Comparison of ENCODE assay signal across 12 mouse cellular contexts in the genomic region with DNA sequence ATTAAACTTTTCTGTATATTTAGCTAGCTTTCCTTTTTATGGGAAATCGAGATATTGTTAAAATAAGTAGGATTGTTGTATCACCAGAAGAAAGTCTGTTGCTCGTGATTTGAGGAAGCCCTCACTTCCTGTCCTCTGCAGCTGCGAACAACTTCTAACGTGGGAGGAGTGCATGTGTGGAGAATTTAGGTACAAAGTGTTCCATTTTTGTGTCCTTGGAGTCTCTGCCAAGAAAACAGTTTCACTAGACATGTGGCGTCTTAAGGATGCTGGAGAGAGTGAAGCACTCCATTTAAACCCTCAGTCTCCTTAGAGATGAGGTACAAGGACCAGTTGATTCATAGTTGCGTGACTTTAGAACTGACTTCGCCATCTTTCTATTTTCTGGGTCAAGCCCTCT.
DNase-seq lines count a peak whose midpoint lies in the region; ATAC-seq and TF ChIP-seq lines count a peak whose summit lies in the region.
"Had no signal": no experiment of that assay in that cellular context is flagged by ENCODE, and none has a peak within 500 bp of the region (broad histone marks: within the 10 kb centered on the region; RNA-seq: fewer than 3 reads in every experiment).

No protein-coding gene starts in this region.

- no peaks in the 10 kb centered on the region for H3K36me3 ChIP-seq in midbrain, postnatal 0 days (ENCODE audit: insufficient read depth, low read length)
- H3K36me3 ChIP-seq: hindbrain, embryonic 10.5 days; midbrain, embryonic 13.5 days had no signal

- no peaks in the 10 kb centered on the region for H3K9me3 ChIP-seq in midbrain, postnatal 0 days (ENCODE audit: low read length)

- H3K9ac ChIP-seq in midbrain, postnatal 0 days (replicated peaks; ENCODE audit: low read length, poor library complexity, severe bottlenecking), result no peak overlapping the region
- H3K9ac ChIP-seq: midbrain, embryonic 13.5 days had no signal

- no peak overlapping the region for H3K4me3 ChIP-seq in midbrain, postnatal 0 days (ENCODE audit: low read depth, low read length)
- H3K4me3 ChIP-seq: hindbrain, embryonic 10.5 days; midbrain, embryonic 13.5 days had no signal

- TF ChIP-seq CTCF in midbrain, postnatal 0 days (IDR thresholded peaks at IDR 0.05), result no peak

- 81% methylated on average over 7 of the region's 7 CpGs for WGBS in midbrain, postnatal 0 days

- H3K27me3 ChIP-seq in midbrain, postnatal 0 days (ENCODE audit: insufficient read depth, low read length), result 0 out of 2 replicates have a peak, but pooled peaks cover 5% of the 10 kb centered on the region

- intact Hi-C loops in gastrocnemius, postnatal 36 days (cut with DNase I), result no loop called here
- intact Hi-C loops in left cerebral cortex, postnatal 4 days (cut with DNase I), result no loop called here

- no peak overlapping the region for H3K27ac ChIP-seq in midbrain, postnatal 0 days (ENCODE audit: low read depth, low read length)
- H3K27ac ChIP-seq: hindbrain, embryonic 10.5 days; midbrain, embryonic 13.5 days had no signal

- DNase-seq in gastrocnemius, adult 18-20 months (ENCODE audit: low spot score), result peak; percentile 36
- no peak for DNase-seq in gastrocnemius, postnatal 36 days
- DNase-seq in left cerebral cortex, adult 11 months (ENCODE audit: low spot score), result peak; percentile 33
- no peak for DNase-seq in left cerebral cortex, postnatal 4 days
- DNase-seq in thymus, postnatal 14 days, result peak; percentile 18
- DNase-seq in thymus, adult 18-20 months, result no peak
- DNase-seq in spleen, adult 12 weeks (ENCODE audit: low spot score), result no peak
- no peak for DNase-seq in midbrain, postnatal 0 days (ENCODE audit: low spot score)
- DNase-seq: cerebellum, postnatal 10 days; kidney, adult 8-10 months had no signal

- no peaks in the 10 kb centered on the region for H3K4me1 ChIP-seq in midbrain, postnatal 0 days (ENCODE audit: insufficient read depth, low read length)

- no peak for ATAC-seq in midbrain, postnatal 0 days (ENCODE audit: low FRiP score)
- ATAC-seq: midbrain, embryonic 13.5 days had no signal

- H3K4me2 ChIP-seq in midbrain, postnatal 0 days (ENCODE audit: low read depth, low read length, poor library complexity, severe bottlenecking), result no peak overlapping the region
- H3K4me2 ChIP-seq: midbrain, embryonic 13.5 days had no signal

Comparison
In these comparisons a context has a peak if more than half of its experiments do, and no peak if none do; other contexts are left out.
1. DNase-seq: peak in gastrocnemius, adult 18-20 months (single experiment), left cerebral cortex, adult 11 months (single experiment) and thymus, postnatal 14 days (single experiment); none in gastrocnemius, postnatal 36 days (0 of 2), left cerebral cortex, postnatal 4 days (single experiment), thymus, adult 18-20 months (0 of 2), spleen, adult 12 weeks (single experiment) and midbrain, postnatal 0 days (single experiment).